Mouse (Mus musculus): Measurements from ENCODE around the gene Smad9.

DNA sequence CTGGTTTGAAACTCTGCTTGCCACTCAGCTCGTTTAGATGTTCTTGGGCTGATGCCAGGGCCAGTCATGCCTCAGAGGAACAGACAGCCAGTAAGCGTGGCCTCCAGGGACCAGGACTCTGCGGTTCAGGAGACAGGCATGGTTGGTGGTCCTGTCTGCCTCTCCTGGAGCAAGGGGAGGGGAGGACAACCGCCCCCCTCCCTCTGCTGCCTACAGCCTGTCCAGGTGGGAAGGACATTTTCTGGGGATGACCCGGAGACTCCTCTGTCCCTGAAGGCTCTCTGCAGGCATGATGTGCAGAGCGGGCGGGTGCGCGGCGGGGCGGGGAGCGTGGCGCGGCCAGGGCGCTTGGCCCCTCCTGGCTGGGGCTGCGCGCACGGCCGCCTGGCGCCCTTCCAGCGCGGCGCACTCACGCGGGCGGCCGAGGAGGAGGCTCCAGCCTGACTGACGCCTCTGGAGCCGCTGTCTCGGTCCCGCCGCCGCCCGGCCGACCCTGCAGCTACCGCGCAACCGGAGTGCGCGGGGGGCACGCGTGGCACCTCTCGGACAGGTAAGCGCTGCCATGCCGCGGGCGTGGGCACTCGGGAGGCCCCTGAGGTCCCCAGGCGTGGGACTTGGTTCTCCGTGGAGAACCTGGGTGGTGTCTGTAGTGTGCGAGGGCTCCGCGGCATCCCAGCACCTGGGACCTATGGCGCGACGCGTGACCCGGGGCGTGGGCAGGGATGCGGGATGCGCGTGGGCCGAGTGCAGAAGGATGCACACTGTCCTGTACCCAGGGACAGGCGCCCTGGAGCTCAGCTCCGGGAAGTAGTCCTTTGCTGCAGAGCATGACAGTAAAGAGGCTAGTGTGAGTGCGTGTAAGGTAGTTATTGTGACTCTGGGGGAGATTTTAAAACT lies at the start of gene Smad9:
- TF ChIP-seq CTCF (IDR thresholded peaks at IDR 0.05; ENCODE audit: borderline replicate concordance, extremely low read depth, insufficient read depth, insufficient read length) = no peak
- no peak for TF ChIP-seq POLR2A (IDR thresholded peaks at IDR 0.05; ENCODE audit: borderline replicate concordance, extremely low read depth, insufficient read depth, insufficient read length, poor library complexity, severe bottlenecking)
